Mouse (Mus musculus) stomach, embryonic 16.5 days (tissue): ENCODE results near the gene Stkld1. TPM values are rescaled to one million over a fixed set of nuclear protein-coding genes. Genes with fewer than 3 reads are reported as not detected.
A peak's percentile ranks its signal among the peaks of the same experiment; 100 is the strongest.

Source experiments
- ATAC-seq: fragments of 200-750 bp; cut with Nextera tagmentation; 2 replicates; pipeline ENCODE4 v1.8.0; 2017; ENCODE audit warnings: moderate number of reproducible peaks, moderate TSS enrichment; ENCODE audit not compliant: insufficient read depth, low FRiP score
- H3K27ac ChIP-seq: fragments of 300-500 bp; sonication (generic); 2 replicates; pipeline ENCODE4 v1.5.1; 2014; ENCODE audit warnings: low read length
- H3K27me3 ChIP-seq: fragments of 300-500 bp; sonication (generic); 2 replicates; pipeline ENCODE4 v1.6.1; 2014; ENCODE audit warnings: low read length, control low read depth, mixed read lengths; ENCODE audit not compliant: control insufficient read depth, insufficient read depth
- H3K36me3 ChIP-seq: fragments of 300-500 bp; sonication (generic); 2 replicates; pipeline ENCODE4 v1.6.1; 2014; ENCODE audit warnings: low read length; ENCODE audit not compliant: control insufficient read depth, insufficient read depth
- H3K4me1 ChIP-seq: fragments of 300-500 bp; sonication (generic); 2 replicates; pipeline ENCODE4 v1.6.1; 2014; ENCODE audit warnings: low read length, control low read depth, mixed read lengths; ENCODE audit not compliant: control insufficient read depth, insufficient read depth
- H3K4me2 ChIP-seq: fragments of 300-500 bp; sonication (generic); 2 replicates; pipeline ENCODE4 v1.6.1; 2014; ENCODE audit warnings: low read depth, low read length, mixed read lengths
- H3K4me3 ChIP-seq: fragments of 300-500 bp; sonication (generic); replicated peaks from 2 replicates; pipeline ENCODE4 v1.5.1; 2014; ENCODE audit warnings: mild to moderate bottlenecking, low read length
- H3K9ac ChIP-seq: fragments of 300-500 bp; sonication (generic); 2 replicates; pipeline ENCODE4 v1.6.1; 2014; ENCODE audit warnings: low read length
- H3K9me3 ChIP-seq: fragments of 300-500 bp; sonication (generic); replicated peaks from 2 replicates; pipeline ENCODE4 v1.6.1; 2016; ENCODE audit warnings: low read length, control low read depth; ENCODE audit not compliant: control insufficient read depth
- WGBS: fragments of 180-500 bp; shearing (Covaris S2); extraction: QIAGEN DNeasy Blood & Tissue Kit; methylation state at CpG from one replicate; pipeline ENCODE4 v1.1.7; 2014; 5-methylcytosine and 5-hydroxymethylcytosine counted together
- polyA plus RNA-seq: library from polyadenylated mRNA; unstranded; fragments of >200 nt; fragmentation: Nextera tagmentation; extraction: Ambion mirVana; gene quantifications from 2 replicates; pipeline ENCODE4 v1.2.1, GENCODE M21; 2015

Stkld1 gene
- polyA plus RNA-seq, 1 experiment from 2014 or later: 0.15 TPM

GRCm38 (mm10) chr2:26952866-26953265 lies 19.0 kb downstream of the Stkld1 start:
- Histone ChIP-seq H3K4me3 (no peak overlapping the region), H3K4me2 (no peak overlapping the region), H3K9ac (no peak overlapping the region), H3K27ac (no peak overlapping the region), H3K4me1 (no peaks in the 10 kb centered on the region), H3K9me3 (no peaks in the 10 kb centered on the region), H3K27me3 (no peaks in the 10 kb centered on the region), H3K36me3 (peaks cover 11% of the 10 kb centered on the region)
- ATAC-seq: no peak
- 87% methylated on average over 8 of the region's 8 CpGs for WGBS

- Histone ChIP-seq H3K4me1 (no peaks in the 10 kb centered on the region), H3K27me3 (no peaks in the 10 kb centered on the region), H3K4me2 (no peak overlapping the region), H3K9me3 (no peaks in the 10 kb centered on the region), H3K4me3 (no peak overlapping the region), H3K9ac (no peak overlapping the region), H3K36me3 (peaks cover 16% of the 10 kb centered on the region), H3K27ac (no peak overlapping the region)
- 92% methylated on average over 2 of the region's 2 CpGs for WGBS
- no peak for ATAC-seq
Observed at GRCm38 (mm10) chr2:26954735-26955395, 21.0 kb downstream of the Stkld1 start.

GRCm38 (mm10) chr2:26956811-26957487 lies 23.1 kb downstream of the Stkld1 start:
- Histone ChIP-seq H3K27me3 (no peaks in the 10 kb centered on the region), H3K9ac (no peak overlapping the region), H3K27ac (no peak overlapping the region), H3K4me3 (no peak overlapping the region), H3K9me3 (no peaks in the 10 kb centered on the region), H3K4me1 (no peaks in the 10 kb centered on the region; the same call in 1 of the 2 replicates), H3K36me3 (peaks cover 22% of the 10 kb centered on the region), H3K4me2 (no peak overlapping the region)
- 86% methylated on average over 12 of the region's 12 CpGs for WGBS
- ATAC-seq: peak; percentile 52; the same call in 1 of the 2 replicates

- H3K9me3 ChIP-seq: no peaks in the 10 kb centered on the region
- no peak overlapping the region for H3K4me2 ChIP-seq
- H3K27me3 ChIP-seq: no peaks in the 10 kb centered on the region
- WGBS: 71% methylated on average over 2 of the region's 2 CpGs
- no peaks in the 10 kb centered on the region; the same call in 1 of the 2 replicates for H3K4me1 ChIP-seq
- no peak; the same call in 1 of the 2 replicates for ATAC-seq
- H3K27ac ChIP-seq: no peak overlapping the region
- no peak overlapping the region for H3K4me3 ChIP-seq
- peaks cover 22% of the 10 kb centered on the region for H3K36me3 ChIP-seq
- no peak overlapping the region for H3K9ac ChIP-seq
Observed at GRCm38 (mm10) chr2:26957488-26957859, 23.6 kb downstream of the Stkld1 start.

GRCm38 (mm10) chr2:26960756-26961155 lies 26.9 kb downstream of the Stkld1 start:
- no peaks in the 10 kb centered on the region for H3K9me3 ChIP-seq
- H3K4me1 ChIP-seq: peaks cover 5% of the 10 kb centered on the region
- no peak overlapping the region for H3K4me3 ChIP-seq
- no peak overlapping the region for H3K4me2 ChIP-seq
- H3K36me3 ChIP-seq: peaks cover 19% of the 10 kb centered on the region; the same call in 1 of the 2 replicates
- no peak for ATAC-seq
- no peaks in the 10 kb centered on the region for H3K27me3 ChIP-seq
- WGBS: 76% methylated on average over 4 of the region's 4 CpGs
- H3K27ac ChIP-seq: no peak overlapping the region
- no peak overlapping the region for H3K9ac ChIP-seq

GRCm38 (mm10) chr2:26963923-26964723 lies 30.3 kb downstream of the Stkld1 start, which contains the start of gene Rexo4:
Gene Rexo4 (minus strand): TSS chr2:26964386.
- peak within 1 kb of the TSS; percentile 92 for H3K9ac ChIP-seq
- peak within 1 kb of the TSS; percentile 99 for H3K27ac ChIP-seq
- no peaks in the 10 kb centered on the region for H3K27me3 ChIP-seq
- ATAC-seq: peak; percentile 93
- H3K4me3 ChIP-seq: peak within 1 kb of the TSS; percentile 86
- no peaks in the 10 kb centered on the region for H3K9me3 ChIP-seq
- peaks cover 5% of the 10 kb centered on the region for H3K4me1 ChIP-seq
- H3K4me2 ChIP-seq: peak within 1 kb of the TSS; percentile 66
- WGBS: under 1% methylated on average over 50 of the region's 50 CpGs
- H3K36me3 ChIP-seq: peaks cover 7% of the 10 kb centered on the region; the same call in 1 of the 2 replicates

- no peak for ATAC-seq
- WGBS: 12% methylated on average over 14 of the region's 14 CpGs
- peak overlapping the region; percentile 92 for H3K9ac ChIP-seq
- peak overlapping the region; percentile 99 for H3K27ac ChIP-seq
- no peaks in the 10 kb centered on the region for H3K9me3 ChIP-seq
- peaks cover 7% of the 10 kb centered on the region; the same call in 1 of the 2 replicates for H3K36me3 ChIP-seq
- H3K27me3 ChIP-seq: no peaks in the 10 kb centered on the region
- H3K4me3 ChIP-seq: peak overlapping the region; percentile 86
- peak overlapping the region; percentile 66 for H3K4me2 ChIP-seq
- peaks cover 5% of the 10 kb centered on the region for H3K4me1 ChIP-seq
Observed at GRCm38 (mm10) chr2:26964724-26965370, 31.0 kb downstream of the Stkld1 start.

GRCm38 (mm10) chr2:26967262-26967661 lies 33.4 kb downstream of the Stkld1 start:
- H3K36me3 ChIP-seq: no peaks in the 10 kb centered on the region
- no peak overlapping the region for H3K27ac ChIP-seq
- H3K27me3 ChIP-seq: no peaks in the 10 kb centered on the region
- no peak overlapping the region for H3K4me3 ChIP-seq
- H3K9ac ChIP-seq: no peak overlapping the region
- H3K9me3 ChIP-seq: no peaks in the 10 kb centered on the region
- H3K4me2 ChIP-seq: no peak overlapping the region
- no peak for ATAC-seq
- 69% methylated on average over 2 of the region's 2 CpGs for WGBS
- peaks cover 5% of the 10 kb centered on the region; the same call in 1 of the 2 replicates for H3K4me1 ChIP-seq
